Mouse (Mus musculus) heart, embryonic 15.5 days (tissue): ENCODE measurements around the gene Nkx2-3. TPM values are rescaled to one million over a fixed set of nuclear protein-coding genes. Genes with fewer than 3 reads are reported as not detected.

Source experiments
- ATAC-seq: fragments of 200-750 bp; cut with Nextera tagmentation; replicated peaks from 2 replicates; pipeline ENCODE4 v1.8.0; 2017; ENCODE audit warnings: low read depth, moderate TSS enrichment; ENCODE audit not compliant: insufficient number of reproducible peaks, insufficient read depth, low FRiP score
- H3K27ac ChIP-seq: fragments of 300-500 bp; sonication (generic); 2 replicates; pipeline ENCODE4 v1.5.1; 2015; ENCODE audit warnings: mild to moderate bottlenecking, inconsistent platforms
- H3K27me3 ChIP-seq: fragments of 300-500 bp; sonication (generic); 2 replicates; pipeline ENCODE4 v1.6.1; 2015; ENCODE audit warnings: inconsistent platforms
- H3K36me3 ChIP-seq: fragments of 300-500 bp; sonication (generic); 2 replicates; pipeline ENCODE4 v1.6.1; 2015; ENCODE audit warnings: mild to moderate bottlenecking, inconsistent platforms
- H3K4me1 ChIP-seq: fragments of 300-500 bp; sonication (generic); replicated peaks from 2 replicates; pipeline ENCODE4 v1.6.1; 2015; ENCODE audit warnings: inconsistent platforms
- H3K4me2 ChIP-seq: fragments of 300-500 bp; sonication (generic); 2 replicates; pipeline ENCODE4 v1.6.1; 2015; ENCODE audit warnings: inconsistent platforms, mild to moderate bottlenecking, moderate library complexity
- H3K4me3 ChIP-seq: fragments of 300-500 bp; sonication (generic); 2 replicates; pipeline ENCODE4 v1.5.1; 2015; ENCODE audit warnings: mild to moderate bottlenecking, inconsistent platforms
- H3K9ac ChIP-seq: fragments of 300-500 bp; sonication (generic); 2 replicates; pipeline ENCODE4 v1.6.1; 2015; ENCODE audit warnings: mild to moderate bottlenecking, inconsistent platforms
- H3K9me3 ChIP-seq: fragments of 300-500 bp; sonication (generic); replicated peaks from 2 replicates; pipeline ENCODE4 v1.6.1; 2016; ENCODE audit warnings: inconsistent platforms
- WGBS: fragments of 180-500 bp; shearing (Covaris S2); methylation state at CpG from one replicate; pipeline ENCODE4 v1.1.7; 2015; ENCODE audit warnings: mixed read lengths; 5-methylcytosine and 5-hydroxymethylcytosine counted together
- microRNA-seq: library from miRNA; unstranded; fragments of <30 nt; microRNA quantifications from one replicate; pipeline ENCODE4, GENCODE M21; 2016
- polyA plus RNA-seq: library from polyadenylated mRNA; unstranded; fragments of >200 nt; fragmentation: Nextera tagmentation; extraction: Ambion mirVana; gene quantifications from 2 replicates; pipeline ENCODE4 v1.2.1, GENCODE M21; 2015

Nkx2-3 gene
- polyA plus RNA-seq, 1 experiment from 2014 or later, result not detected

GRCm38 (mm10) chr19:43660774-43661173, 48.6 kb downstream of the Nkx2-3 start:
- H3K9ac ChIP-seq, result no peak overlapping the region
- H3K4me3 ChIP-seq, result no peak overlapping the region
- peaks cover 17% of the 10 kb centered on the region for H3K36me3 ChIP-seq
- ATAC-seq, result no peak
- no peaks in the 10 kb centered on the region for H3K9me3 ChIP-seq
- H3K27ac ChIP-seq, result no peak overlapping the region
- H3K4me2 ChIP-seq, result no peak overlapping the region
- WGBS, result 76% methylated on average over 9 of the region's 9 CpGs
- H3K27me3 ChIP-seq, result no peaks in the 10 kb centered on the region
- H3K4me1 ChIP-seq, result no peaks in the 10 kb centered on the region

- Histone ChIP-seq H3K9ac (no peak overlapping the region), H3K9me3 (no peaks in the 10 kb centered on the region), H3K4me3 (no peak overlapping the region), H3K4me2 (no peak overlapping the region), H3K4me1 (peaks cover 6% of the 10 kb centered on the region; the same call in 1 of the 2 replicates), H3K27ac (no peak overlapping the region), H3K36me3 (peaks cover 17% of the 10 kb centered on the region), H3K27me3 (no peaks in the 10 kb centered on the region)
- 0 out of 2 replicates have a peak, but pooled peaks have one; percentile 44 for ATAC-seq
- WGBS, result 50% methylated on average over 19 of the region's 19 CpGs
These were observed 50.2 kb downstream of the Nkx2-3 start for GRCm38 (mm10) chr19:43662176-43662967.

GRCm38 (mm10) chr19:43663471-43663870, 51.3 kb downstream of the Nkx2-3 start:
- Histone ChIP-seq H3K9ac (no peak overlapping the region), H3K4me2 (no peak overlapping the region), H3K9me3 (no peaks in the 10 kb centered on the region), H3K4me3 (no peak overlapping the region), H3K27ac (no peak overlapping the region), H3K27me3 (no peaks in the 10 kb centered on the region), H3K4me1 (peaks cover 6% of the 10 kb centered on the region; the same call in 1 of the 2 replicates), H3K36me3 (peaks cover 17% of the 10 kb centered on the region)
- WGBS, result 80% methylated on average over 8 of the region's 8 CpGs
- no peak for ATAC-seq

Small RNA genes within 50 kb of the gene (microRNA-seq; reads per million reads assigned to microRNA genes)
- not detected for gene Gm22646

Other genes with a start within 250 kb of the Nkx2-3 start
- 0.66 and 1.4 TPM in 2 replicates for gene Hpse2, start 224.0 kb upstream of the Nkx2-3 start, polyA plus RNA-seq
- gene Cnnm1, start 171.9 kb upstream of the Nkx2-3 start, polyA plus RNA-seq, result 0.04 and 0.05 TPM in 2 replicates
- gene Got1, start 87.7 kb upstream of the Nkx2-3 start, polyA plus RNA-seq, result 189 and 233 TPM in 2 replicates
- gene Slc25a28, start 62.6 kb downstream of the Nkx2-3 start, polyA plus RNA-seq, result 10.3 and 12.3 TPM in 2 replicates
- gene Entpd7, start 77.3 kb downstream of the Nkx2-3 start, polyA plus RNA-seq, result 4.1 and 6.0 TPM in 2 replicates
- 9.1 and 10.2 TPM in 2 replicates for gene Cutc, start 140.7 kb downstream of the Nkx2-3 start, polyA plus RNA-seq
- gene Cox15, start 140.7 kb downstream of the Nkx2-3 start, polyA plus RNA-seq, result 11.5 and 14.6 TPM in 2 replicates
- 0.09 and 0.23 TPM in 2 replicates for gene Abcc2, start 169.9 kb downstream of the Nkx2-3 start, polyA plus RNA-seq